Mouse (Mus musculus): ENCODE data around the gene Taldo1. TPM values are rescaled to one million over a fixed set of nuclear protein-coding genes. Genes with fewer than 3 reads are reported as not detected.

Taldo1 gene
- total RNA-seq, 2 experiments from 2014 or later = 111 to 114 TPM

DNA sequence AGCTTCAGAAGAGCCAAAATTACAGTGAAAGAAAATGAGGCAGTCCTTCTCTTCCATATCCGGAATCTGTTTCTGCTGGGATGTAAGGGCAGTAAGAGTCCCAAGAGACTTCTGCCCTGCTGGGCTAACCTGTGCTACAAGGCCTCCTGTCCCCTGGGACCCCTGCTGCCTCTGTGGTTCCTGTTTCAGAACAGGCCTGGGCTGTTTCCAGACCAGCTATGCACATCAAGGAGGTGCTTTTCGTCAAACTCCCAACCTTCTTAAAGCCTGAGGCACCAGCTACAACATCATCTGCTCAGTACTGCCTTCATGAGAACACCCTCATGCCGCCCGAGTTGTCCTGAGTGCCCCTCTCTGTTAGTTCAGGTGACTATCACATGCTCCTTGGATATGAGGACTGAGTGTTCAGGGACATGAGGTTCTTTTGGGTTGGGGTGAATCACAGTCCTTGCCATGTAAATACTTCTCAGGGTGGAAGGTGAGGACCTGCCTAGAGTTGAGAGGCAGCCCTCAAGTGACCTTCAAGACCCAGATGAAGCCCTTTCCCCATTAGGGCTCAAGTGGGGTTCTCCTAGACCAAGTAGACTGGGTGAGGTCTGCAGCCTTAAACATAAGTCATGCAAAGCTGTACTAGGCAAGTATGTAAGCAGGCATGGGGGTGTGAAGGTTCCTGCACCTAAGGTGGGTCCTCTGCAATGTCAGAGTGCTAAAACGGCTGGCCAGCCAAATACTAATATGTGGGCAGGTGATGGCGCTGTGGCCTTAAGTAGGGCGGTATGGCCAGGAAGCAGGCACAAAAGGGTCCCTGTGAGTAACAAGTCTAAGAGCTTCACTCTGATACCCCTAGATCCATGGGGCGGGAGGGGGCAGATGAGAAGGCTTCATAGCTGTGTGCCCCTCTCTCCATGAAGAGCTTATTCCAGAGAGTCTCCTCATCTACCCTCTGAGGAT lies 26.0 kb downstream of the Taldo1 start:
- no peak overlapping the region for H3K27ac ChIP-seq
- no peak overlapping the region for H3K4me3 ChIP-seq
- no peak for DNase-seq (ENCODE audit: low spot score in 2 of 2)
- peak; percentile 16; the same call in 1 of the 2 replicates for TF ChIP-seq CTCF (conservative IDR thresholded peaks at IDR 0.05)

DNA sequence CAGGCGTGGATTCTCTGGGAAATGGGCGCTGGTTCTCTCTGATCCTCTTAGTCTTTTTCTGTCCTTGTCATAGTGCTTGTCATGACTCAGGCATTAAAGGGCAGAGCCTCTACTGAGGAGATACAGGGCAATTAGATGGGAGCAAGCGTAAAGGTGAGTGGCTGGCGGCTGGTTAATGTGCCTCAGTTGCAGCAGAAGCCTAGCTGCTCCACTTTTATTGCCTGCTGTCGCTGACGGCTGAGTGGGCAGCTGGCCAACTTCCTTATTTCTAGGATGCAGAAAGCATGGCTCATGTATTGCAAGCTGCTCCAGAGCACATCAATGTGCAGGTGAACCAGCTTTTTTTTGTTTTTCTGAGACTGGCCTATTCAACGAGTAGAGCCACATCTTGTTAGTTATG lies 27.0 kb downstream of the Taldo1 start:
- peak overlapping the region; percentile 14; the same call in 1 of the 2 replicates for H3K27ac ChIP-seq
- peak in 1 of 2 experiments; percentile 61 for DNase-seq (ENCODE audit: low spot score in 2 of 2)
- no peak overlapping the region for H3K4me3 ChIP-seq
- no peak for TF ChIP-seq CTCF (conservative IDR thresholded peaks at IDR 0.05)

DNA sequence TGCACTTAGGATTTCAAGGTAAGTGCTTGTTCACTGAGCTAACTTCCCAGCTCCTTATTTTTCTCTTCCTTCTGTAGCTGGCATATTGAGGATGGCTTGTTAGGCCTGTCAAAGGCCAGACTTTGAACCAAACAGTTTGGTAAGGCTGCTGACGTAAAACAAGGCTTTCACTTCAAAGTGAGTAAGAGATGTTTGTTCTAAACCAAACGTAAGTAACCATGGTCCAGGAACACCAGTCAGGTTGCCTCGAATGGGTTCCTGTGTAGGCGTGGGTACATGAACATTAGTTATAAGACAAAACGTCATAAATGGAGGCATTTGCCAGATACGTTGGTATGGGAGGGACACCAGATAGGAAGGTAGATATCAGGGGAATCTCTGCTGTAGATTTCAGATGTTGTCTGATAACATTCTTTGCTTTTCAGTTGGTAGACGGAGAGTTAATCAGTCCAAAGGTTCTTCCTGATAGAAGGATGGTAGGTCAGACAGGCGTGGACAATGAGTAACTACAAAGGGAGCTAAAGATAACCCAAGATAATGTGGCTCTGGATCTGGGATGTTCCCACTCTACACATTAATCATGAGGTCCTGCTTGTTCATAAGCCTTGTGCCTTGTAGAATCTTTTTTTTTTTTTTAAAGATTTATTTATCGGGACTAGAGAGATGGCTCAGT lies 28.2 kb downstream of the Taldo1 start:
- no peak for TF ChIP-seq CTCF (conservative IDR thresholded peaks at IDR 0.05)
- no peak for DNase-seq (ENCODE audit: low spot score in 2 of 2)
- Histone ChIP-seq H3K27ac (no peak overlapping the region), H3K4me3 (no peak overlapping the region)

DNA sequence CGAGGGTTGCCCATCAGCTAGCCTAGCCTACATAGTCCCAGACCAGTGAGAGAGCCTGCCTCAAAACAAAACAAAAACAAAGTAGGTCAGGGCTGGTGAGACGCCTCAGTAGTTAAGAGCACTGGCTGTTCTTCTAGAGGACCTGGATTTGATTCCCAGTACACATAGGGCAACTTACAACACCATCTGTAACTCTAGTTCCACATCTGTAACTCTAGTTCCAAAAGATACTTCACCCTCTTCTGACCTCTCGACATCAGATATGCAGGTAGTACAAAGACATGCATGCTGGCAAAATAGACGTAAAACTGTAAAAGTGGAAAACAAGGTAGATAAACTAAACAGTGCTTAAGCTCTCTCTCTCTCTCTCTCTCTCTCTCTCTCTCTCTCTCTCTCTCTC lies 31.8 kb downstream of the Taldo1 start:
- TF ChIP-seq CTCF (conservative IDR thresholded peaks at IDR 0.05) = no peak
- H3K4me3 ChIP-seq = no peak overlapping the region
- H3K27ac ChIP-seq = no peak overlapping the region
- no peak for DNase-seq (ENCODE audit: low spot score in 2 of 2)

DNA sequence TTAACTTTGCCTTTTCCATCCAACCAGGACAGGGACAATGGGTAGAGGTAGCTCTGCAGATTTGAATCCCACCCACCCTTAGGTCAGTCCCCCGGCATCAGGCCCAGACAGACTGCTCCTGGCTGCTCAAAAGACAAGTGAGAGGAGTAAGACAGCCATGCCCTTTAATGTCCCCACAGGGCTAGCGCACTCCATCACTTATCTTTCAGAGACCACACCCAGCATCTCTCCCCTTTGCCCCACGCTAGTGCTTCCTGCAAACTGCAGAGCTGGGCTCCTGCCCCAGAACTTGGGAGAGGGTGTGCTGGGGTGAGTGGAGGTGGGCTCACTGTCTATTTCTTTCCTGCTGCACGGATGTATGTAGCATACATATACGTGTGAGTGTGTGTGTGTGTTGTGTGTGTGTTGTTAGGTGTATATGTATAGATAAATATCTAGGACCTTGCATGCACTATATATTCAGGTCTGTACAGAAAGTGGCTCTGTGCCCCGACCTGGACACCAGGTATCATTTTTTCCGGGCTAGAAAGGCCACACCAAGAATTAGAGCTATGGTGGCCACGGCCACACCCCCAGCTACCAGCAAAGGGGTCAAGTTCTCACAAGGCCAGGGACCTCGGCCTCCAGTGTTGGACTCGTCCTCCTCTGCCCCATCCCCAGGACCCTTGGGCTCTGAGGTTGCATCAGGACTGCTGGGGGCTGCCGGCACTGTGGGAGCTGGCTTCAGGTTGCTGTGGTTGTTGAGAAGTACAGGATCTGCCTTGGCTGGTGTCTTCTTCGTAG lies 35.1 kb downstream of the Taldo1 start:
- no peak for DNase-seq (ENCODE audit: low spot score in 2 of 2)
- H3K4me3 ChIP-seq = no peak overlapping the region
- no peak for TF ChIP-seq CTCF (conservative IDR thresholded peaks at IDR 0.05)
- H3K27ac ChIP-seq = no peak overlapping the region

DNA sequence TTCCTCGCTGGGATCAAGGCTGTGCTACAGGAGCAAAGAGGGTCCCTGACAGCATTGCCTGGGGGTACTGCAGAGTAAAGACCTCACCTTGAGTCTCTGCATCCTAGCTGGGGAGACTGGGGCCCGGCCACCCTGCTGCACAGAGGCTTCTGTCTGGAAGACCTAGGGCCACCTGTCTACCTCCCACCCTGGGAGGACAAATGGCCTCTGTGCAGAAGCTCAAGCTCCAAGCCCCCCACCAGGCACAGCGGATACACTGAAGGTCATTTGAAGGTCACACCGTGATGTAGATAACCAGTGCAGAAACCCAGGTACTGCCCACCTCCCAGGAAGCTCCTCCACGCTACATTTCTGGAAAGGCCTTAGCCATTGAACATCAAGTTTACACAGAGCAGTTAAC lies 36.7 kb downstream of the Taldo1 start:
- H3K27ac ChIP-seq = peak overlapping the region; percentile 98

DNA sequence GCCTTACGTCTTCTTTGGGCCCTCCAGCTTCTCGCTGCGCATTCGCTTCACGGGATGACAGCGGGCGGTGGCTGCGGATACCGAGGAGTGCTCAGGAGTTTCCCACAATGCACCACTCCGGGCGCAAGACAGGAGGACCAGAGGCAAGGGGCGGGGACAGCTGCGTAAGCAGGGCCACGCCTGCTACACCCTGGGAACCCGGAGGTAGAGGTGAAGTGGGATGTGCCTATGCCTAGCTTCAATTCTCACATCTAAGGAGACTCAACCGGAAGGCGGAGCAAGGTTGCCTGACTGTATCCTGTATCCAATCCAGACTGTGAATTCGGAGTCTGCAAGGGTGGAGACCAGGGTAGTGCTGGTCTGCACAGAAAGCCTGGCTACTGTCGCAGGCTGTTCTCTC lies 37.3 kb downstream of the Taldo1 start, which contains the start of gene Cend1:
Gene Cend1, minus strand, starts transcription at position 182 of the 400 bp plus-strand sequence.
- Histone ChIP-seq H3K4me3 (peak within 1 kb of the TSS; percentile 77), H3K27ac (peak within 1 kb of the TSS; percentile 98)
- 0 out of 2 replicates have a peak, but pooled peaks have one; percentile 12 for TF ChIP-seq CTCF (conservative IDR thresholded peaks at IDR 0.05)
- peak; percentile 87 to 94 for DNase-seq (ENCODE audit: low spot score in 2 of 2)

More for the DNA sequence above, 36.7 kb downstream of the Taldo1 start:
- DNase-seq (ENCODE audit: low spot score in 2 of 2) = no peak
- peak overlapping the region; percentile 77 for H3K4me3 ChIP-seq
- no peak for TF ChIP-seq CTCF (conservative IDR thresholded peaks at IDR 0.05)

DNA sequence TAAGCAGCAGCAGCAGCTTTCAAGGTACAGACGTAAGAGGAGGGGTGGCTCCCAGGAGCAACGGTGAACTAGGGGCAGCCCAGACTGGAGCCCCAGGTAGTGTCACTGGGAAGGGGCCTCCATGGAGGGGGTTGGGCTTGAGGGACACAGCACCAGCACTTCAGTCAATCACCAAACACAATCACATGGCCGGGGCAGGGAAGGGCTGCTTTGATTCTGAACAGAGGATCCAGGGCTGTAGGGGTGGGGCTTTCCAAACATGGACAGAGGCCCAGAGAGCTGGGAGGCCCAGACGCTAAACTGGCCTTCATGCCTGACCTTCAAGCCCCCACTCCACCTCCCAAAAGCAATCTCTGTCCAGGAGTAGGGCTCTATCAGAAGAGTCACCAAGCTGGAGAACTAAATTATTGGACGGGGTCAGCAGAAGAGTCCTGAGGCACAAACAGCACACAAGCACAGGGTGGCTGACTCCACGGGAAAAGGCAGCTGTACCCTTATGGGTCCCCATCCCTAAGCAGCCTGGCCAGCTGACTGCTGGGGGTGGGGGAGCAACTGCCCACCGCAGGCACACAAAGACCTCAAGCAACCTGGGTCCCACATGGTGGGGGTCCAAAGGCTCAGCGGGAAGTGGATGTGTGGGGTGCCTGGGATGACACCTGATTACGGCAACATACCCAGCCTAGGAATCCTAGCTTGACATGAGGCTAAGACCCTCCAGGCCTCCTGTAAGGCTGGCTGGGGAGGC lies 38.0 kb downstream of the Taldo1 start:
- no peak for TF ChIP-seq CTCF (conservative IDR thresholded peaks at IDR 0.05)
- DNase-seq (ENCODE audit: low spot score in 2 of 2) = no peak
- Histone ChIP-seq H3K4me3 (peak overlapping the region; percentile 77), H3K27ac (peak overlapping the region; percentile 98)

DNA sequence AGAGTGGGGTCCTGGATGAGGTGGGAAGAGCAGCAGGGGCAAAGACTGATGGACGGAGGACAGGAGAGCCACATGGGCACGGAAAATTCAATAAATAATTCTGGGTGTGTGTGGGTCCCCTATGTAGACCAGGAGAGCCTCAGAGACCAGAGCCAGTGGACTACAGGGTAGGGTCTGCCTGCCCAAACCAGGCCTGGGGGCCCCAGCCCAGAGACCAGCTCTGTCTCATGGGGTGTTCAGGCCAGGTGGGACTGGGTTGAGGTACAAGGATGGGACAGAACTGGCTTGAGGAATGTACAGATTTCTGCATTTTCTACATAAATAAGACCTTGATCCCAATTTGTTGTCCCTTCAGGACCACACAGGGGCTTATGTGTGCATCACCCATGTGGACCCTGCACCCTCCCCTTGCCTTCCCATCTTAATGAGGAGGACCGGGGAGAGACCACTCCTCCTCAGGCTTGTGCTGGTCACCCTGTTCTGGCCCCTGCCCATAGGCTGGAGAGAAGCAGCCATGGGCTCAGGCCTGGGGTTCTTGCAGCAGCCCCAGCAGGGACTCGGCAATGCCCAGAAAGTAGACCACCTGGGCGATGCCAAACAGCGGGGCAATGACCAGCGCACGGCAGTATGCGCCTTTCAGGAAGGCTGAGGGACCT lies 38.7 kb downstream of the Taldo1 start:
- H3K4me3 ChIP-seq = no peak overlapping the region
- TF ChIP-seq CTCF (conservative IDR thresholded peaks at IDR 0.05) = no peak
- no peak for DNase-seq (ENCODE audit: low spot score in 2 of 2)
- H3K27ac ChIP-seq = no peak overlapping the region

DNA sequence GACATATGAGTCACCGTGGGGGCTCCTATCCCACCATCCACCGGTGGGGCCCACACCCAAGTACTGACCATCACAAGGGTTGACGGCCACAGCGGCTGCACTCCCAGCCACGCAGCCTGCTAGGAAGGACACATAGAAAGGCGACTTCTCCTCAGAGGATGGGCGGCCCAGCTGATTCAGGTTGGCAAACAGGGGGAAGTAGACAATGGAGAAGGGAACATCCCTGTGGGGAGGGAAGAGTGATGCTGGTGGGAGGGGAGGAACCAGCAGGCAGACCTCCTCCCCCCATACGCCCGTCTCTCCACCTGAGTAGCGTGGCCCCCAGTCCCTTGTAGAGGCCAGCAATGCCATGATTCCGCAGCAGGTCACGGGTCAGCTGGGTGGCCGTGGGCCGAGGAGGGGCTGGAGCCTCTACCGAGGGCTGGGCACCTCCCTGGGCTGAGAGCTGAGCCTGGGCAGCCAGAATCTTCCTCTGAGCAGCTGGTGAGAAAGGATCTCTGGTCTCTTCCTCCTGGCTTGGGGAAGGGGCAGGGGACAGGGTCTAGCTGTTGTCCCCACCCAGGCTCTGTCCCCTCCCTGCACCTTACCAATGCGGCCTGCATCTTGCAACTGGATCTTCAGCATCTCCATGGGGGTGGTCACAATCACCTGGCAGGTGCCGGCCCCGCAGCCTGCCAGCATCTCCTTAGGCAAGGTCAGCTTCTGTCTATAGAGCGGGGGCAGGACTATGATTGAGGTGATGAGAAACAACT lies 39.6 kb downstream of the Taldo1 start:
- TF ChIP-seq CTCF (conservative IDR thresholded peaks at IDR 0.05) = no peak
- no peak overlapping the region; the same call in 1 of the 2 replicates for H3K27ac ChIP-seq
- no peak for DNase-seq (ENCODE audit: low spot score in 2 of 2)
- no peak overlapping the region for H3K4me3 ChIP-seq

DNA sequence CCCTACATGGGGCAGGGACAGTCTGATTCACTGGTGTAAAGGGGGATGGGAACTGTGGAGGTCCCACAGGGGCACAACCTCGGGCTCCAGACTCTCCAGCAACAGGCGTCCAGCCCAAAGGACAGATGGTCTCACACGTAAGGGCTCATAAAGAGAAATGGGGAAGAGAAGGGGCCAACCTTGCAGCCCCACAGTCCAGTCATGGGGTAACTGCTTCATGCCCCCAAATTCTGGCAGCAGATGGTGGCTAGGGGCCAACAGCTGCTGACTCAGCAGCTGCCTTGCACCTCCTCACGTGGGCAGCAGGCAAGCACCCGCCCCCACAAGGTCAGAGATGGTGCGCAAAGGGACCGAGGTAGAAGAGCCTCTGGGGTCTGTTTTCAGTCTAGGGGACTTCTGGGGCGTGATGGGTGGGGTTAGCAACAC lies 40.2 kb downstream of the Taldo1 start:
- TF ChIP-seq CTCF (conservative IDR thresholded peaks at IDR 0.05) = no peak
- H3K4me3 ChIP-seq = no peak overlapping the region; the same call in 1 of the 2 replicates
- peak overlapping the region; percentile 97 for H3K27ac ChIP-seq
- no peak for DNase-seq (ENCODE audit: low spot score in 2 of 2)
